Mouse (Mus musculus) left cerebral cortex, postnatal 14 days (tissue): ENCODE results near the gene Olfr904. TPM values are rescaled to one million over a fixed set of nuclear protein-coding genes. Genes with fewer than 3 reads are reported as not detected.
"Not testable (repeated sequence)": the region's sequence is repeated elsewhere in the genome, so short reads cannot be mapped to it uniquely, and the experiment has no call there.

Experiments
- DNase-seq, 2 experiments: peaks; one replicate each; pipeline ENCODE4 v3.0.0; 2021 to 2022; ENCODE audit warnings: low spot score in 2 of 2, mixed read lengths in 1 of 2
- intact Hi-C: fragments of 180-260 bp; cut with DNase I; formaldehyde crosslinking; loops from one replicate; pipeline ENCODE4 v1.15.1; 2025
- long read RNA-seq, 2 experiments: library from polyadenylated mRNA; stranded (forward); transcript quantifications; one replicate each; pipeline ENCODE4 v2.0.0; 2021
- total RNA-seq, 2 experiments: library from RNA; stranded (reverse); gene quantifications; 2 replicates each; pipeline ENCODE4 v1.2.3; 2021

Gene Olfr904
- total RNA-seq: not detected
- long read RNA-seq, experiment 1: 0 reads
- long read RNA-seq, experiment 2: 0 reads

DNA sequence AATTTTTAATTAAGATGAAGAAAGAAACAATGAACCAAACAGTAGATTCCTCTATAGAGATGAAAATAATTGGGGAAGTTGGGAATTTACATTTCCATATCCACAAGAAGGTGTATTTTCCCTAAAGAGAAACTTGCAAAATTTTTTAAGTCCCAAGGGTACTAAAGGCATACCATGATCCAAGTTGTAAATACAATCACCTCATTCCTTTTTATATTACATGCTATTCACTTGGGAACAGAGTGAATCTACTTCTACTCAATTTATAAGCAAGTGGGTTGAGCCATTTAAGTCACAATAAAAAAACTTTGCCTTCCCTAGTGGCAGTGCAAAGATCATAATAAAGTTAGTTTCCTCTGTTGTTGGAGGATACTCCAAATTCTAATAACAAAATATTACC lies at the start of gene Olfr904:
TSS of gene Olfr904 (plus strand) at position 301 of the 400 bp plus-strand sequence.
- no peak for DNase-seq

DNA sequence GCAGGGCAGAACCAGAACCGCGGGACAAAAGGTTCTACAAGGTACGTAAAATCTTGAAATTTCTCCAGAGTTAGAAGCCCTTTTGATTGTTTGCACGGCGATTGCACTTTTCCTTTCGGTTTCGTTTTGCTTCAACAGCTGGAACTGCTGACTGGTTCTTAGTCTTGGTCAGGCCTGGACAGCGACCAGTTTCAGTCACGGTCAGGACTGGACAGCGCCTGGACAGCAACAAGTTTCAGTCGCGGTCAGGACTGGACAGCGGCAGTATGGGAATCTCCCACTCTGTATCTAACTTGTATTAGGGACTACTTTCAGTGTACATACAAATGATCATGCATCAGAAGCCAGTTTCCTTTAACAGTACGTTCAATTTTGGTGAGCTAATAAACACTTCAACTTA lies 49.4 kb upstream of the Olfr904 start:
- intact Hi-C loops, DNase-seq: not testable (repeated sequence)

More for the DNA sequence above, at the start of gene Olfr904:
- intact Hi-C loops: no loop called here

DNA sequence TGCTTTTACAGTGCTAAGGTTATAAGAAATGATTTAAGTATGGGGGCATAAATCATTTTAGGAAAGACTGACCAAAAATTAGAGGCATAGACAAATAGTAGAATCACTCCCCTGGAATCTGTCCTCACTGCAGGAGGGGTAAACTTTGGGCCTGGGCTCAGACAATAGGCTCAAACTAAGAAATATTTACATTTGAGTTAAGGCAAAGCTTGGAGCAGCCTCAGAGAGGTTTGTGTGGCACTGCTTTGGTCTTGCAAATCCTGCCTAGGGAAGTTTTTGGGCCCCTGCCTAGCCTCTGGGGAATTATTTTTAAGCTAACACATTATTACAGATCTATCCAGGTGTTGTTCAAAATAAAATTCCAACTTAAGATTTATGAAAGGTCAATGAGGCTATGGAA lies 39.1 kb upstream of the Olfr904 start:
- intact Hi-C loops: no loop called here
- no peak for DNase-seq

DNA sequence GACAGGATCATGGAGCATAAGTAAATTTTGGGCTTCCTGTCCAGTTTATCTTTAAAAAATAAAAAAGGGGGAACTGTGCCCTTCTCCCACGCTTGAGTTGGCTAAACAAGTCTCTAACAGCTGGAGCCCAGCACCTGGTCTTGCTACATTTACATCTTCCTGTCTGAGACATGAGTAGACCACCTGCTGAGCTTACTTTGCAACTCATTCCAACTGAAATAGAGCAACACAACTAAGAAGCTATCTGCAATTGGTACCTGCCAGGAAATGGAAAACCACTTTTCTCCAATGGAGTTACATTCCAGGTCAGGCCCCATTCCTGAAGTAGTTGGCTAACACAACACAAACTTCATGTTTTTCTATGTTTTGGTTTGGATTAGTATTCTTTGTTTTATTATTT lies 35.9 kb upstream of the Olfr904 start:
- no peak for DNase-seq
- intact Hi-C loops: no loop called here

DNA sequence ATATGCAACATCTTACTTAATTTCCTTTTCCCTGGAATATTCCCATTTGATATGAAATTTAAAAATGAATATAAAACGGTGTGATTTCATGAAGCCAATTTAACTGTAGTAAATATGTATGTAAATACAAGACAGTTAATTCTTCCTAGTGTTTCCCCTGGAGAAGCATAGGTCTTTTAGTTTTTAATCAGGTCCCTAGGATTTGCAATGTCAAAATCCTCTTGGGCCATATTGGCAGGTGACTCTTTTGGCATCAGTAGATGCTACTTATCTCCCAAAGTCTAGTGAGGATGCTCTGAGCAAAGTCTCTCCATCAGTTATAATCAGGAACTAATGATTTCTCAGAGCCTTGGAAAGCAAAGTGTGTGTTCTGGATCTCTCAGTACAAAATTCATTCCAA lies 33.8 kb upstream of the Olfr904 start, which contains the start of gene Olfr901:
TSS of gene Olfr901 (plus strand) at position 301 of the 400 bp plus-strand sequence.
- intact Hi-C loops: no loop called here
- DNase-seq: no peak

DNA sequence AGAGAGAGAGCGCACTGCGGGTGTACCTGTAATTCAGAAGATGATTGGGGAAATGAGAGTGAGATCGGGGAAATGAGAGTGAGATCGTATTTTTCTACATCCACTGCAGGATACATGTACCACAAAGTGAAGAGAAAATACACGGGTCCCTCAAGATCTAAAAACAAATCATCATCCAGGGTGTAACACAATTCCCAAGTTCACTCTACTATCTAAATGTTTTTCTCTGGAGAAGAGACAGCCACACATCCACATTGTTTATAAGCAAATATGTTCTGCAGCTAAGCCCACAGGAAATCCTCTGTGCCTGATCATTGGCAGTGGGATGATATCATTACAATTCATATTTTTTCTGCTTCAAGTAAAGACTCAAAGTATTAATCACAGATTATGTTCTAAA lies 15.6 kb upstream of the Olfr904 start, which contains the start of gene Olfr902:
TSS of gene Olfr902 (plus strand) at position 301 of the 400 bp plus-strand sequence.
- intact Hi-C loops: no loop called here
- no peak for DNase-seq

DNA sequence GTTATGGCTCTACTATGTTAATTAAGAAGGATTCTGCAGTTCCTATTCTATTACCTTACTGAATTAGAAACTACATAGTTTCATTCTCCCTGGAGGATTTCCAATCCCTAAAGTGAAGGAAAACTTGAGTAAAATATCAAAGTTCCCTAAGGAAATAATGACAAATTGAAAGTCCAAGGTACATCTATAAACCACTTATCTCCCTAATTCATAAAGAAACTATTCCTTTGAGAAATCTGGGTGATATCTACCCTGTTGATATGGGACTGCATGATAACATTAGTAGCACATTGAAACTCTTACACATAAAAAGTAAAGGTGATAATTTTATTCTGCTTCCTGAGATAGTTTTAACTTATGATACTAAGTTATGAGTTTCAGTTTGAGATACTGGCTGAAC lies 7.9 kb downstream of the Olfr904 start, which contains the start of gene Olfr905:
TSS of gene Olfr905 (plus strand) at position 301 of the 400 bp plus-strand sequence.
- no peak for DNase-seq
- intact Hi-C loops: no loop called here

DNA sequence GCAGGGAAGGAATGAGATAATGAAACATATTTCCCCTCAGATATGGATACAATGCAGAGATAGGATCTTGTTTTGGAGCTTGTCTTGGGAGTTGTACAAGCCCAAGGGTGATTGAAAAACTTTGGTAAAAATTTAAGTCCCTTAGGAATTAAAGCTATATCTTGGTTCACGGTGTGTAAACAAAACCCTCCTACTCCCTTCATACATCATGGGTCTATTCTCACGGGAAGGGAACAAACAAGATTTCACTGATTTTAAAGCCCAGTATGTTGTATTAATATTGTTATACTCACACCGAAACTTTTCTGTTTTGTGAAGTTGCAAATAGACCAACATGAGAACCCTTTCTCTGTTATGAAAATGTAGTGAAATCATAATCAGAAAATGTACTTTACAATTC lies 23.8 kb downstream of the Olfr904 start, which contains the start of gene Olfr906:
TSS of gene Olfr906 (plus strand) at position 301 of the 400 bp plus-strand sequence.
- no peak for DNase-seq
- intact Hi-C loops: no loop called here

DNA sequence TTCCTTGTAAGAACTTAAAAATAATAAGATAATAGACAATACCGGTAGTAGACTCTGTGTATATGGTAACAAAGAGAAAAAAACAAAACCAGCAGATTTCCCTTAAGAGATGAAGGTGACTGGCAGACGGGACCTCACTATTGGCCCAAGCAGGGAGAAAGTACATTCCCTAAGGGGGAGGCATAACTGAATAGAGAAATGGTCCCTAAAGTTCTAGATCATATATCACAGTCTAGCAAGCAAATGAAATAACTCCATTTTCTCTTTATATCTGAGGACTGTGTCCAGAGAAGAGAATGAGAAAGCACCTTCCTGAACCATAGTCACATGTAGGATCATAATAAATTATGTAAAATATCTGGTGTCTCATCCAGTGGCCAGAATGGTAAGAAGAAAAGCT lies 32.6 kb downstream of the Olfr904 start, which contains the start of gene Olfr907:
TSS of gene Olfr907 (plus strand) at position 301 of the 400 bp plus-strand sequence.
- intact Hi-C loops: no loop called here
- DNase-seq: no peak

DNA sequence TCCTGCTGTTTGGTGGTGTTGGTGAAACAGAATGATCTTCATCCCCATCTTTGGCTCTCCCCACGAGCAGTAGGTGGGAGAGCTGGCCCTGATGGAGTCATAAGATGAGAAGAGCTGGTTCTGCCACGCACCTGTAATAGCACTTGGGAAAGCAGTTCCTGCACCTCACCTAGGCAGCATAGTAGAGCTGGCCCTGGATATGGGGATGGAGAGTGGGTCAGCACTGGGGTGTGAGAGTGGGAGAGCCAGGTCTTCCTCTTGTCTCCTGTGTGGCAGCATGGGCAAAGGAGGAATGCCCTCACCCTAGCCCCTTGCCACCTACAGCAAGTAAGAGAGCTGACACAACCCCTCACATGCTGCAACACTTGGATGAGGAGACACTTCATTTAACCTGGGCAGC lies 49.4 kb downstream of the Olfr904 start:
- intact Hi-C loops: no loop called here
- DNase-seq: no peak

Other genes starting within 250 kb of the Olfr904 start
- not detected for gene Olfr894, start 245.1 kb upstream of the Olfr904 start, total RNA-seq
- not detected for gene Olfr143, start 210.4 kb upstream of the Olfr904 start, total RNA-seq
- not detected for gene Olfr895, start 195.3 kb upstream of the Olfr904 start, total RNA-seq
- not detected for gene Olfr896-ps1, start 172.0 kb upstream of the Olfr904 start, total RNA-seq
- gene Olfr25, start 134.1 kb upstream of the Olfr904 start, total RNA-seq: under 1 TPM in 1 of 2 experiments, not detected in 1; 0.04 TPM
- not detected for gene Olfr898, start 114.7 kb upstream of the Olfr904 start, total RNA-seq
- gene Olfr250, start 96.2 kb upstream of the Olfr904 start, total RNA-seq: not detected
- not detected for gene Olfr251, start 86.1 kb upstream of the Olfr904 start, total RNA-seq
- not detected for gene Olfr147, start 61.4 kb upstream of the Olfr904 start, total RNA-seq
- gene Olfr901, start 33.7 kb upstream of the Olfr904 start, total RNA-seq: not detected
- not detected for gene Olfr902, start 15.5 kb upstream of the Olfr904 start, total RNA-seq
- gene Olfr905, start 8.0 kb downstream of the Olfr904 start, total RNA-seq: not detected
- not detected for gene Olfr906, start 23.9 kb downstream of the Olfr904 start, total RNA-seq
- gene Olfr907, start 32.7 kb downstream of the Olfr904 start, total RNA-seq: not detected
- not detected for gene Olfr911-ps1, start 58.4 kb downstream of the Olfr904 start, total RNA-seq
- gene Olfr910, start 74.7 kb downstream of the Olfr904 start, total RNA-seq: not detected
- gene Olfr912, start 117.0 kb downstream of the Olfr904 start, total RNA-seq: not detected
- not detected for gene Olfr913, start 129.6 kb downstream of the Olfr904 start, total RNA-seq
- gene Olfr914, start 142.0 kb downstream of the Olfr904 start, total RNA-seq: not detected
- not detected for gene Olfr916, start 196.7 kb downstream of the Olfr904 start, total RNA-seq
- not detected for gene Olfr917, start 202.7 kb downstream of the Olfr904 start, total RNA-seq
- gene Olfr918, start 211.5 kb downstream of the Olfr904 start, total RNA-seq: not detected
- gene Olfr919, start 240.5 kb downstream of the Olfr904 start, total RNA-seq: not detected